Mouse (Mus musculus) cerebellum, postnatal 4 days (tissue): ENCODE measurements around the gene Acap2.

Experiments
- DNase-seq, 2 experiments: peaks; one replicate each; pipeline ENCODE4 v3.0.0; 2022; ENCODE audit warnings: low spot score in 2 of 2, mixed read lengths in 1 of 2

The Acap2 gene

GRCm38 (mm10) chr16:31205187-31205586 lies 4.1 kb upstream of the Acap2 start:
- no peak for DNase-seq

- DNase-seq = no peak
Observed at GRCm38 (mm10) chr16:31204216-31204615, 3.2 kb upstream of the Acap2 start.

GRCm38 (mm10) chr16:31201704-31202103 lies 659 bp upstream of the Acap2 start:
- no peak for DNase-seq

- peak in 1 of 2 experiments; percentile 53 for DNase-seq
Observed at GRCm38 (mm10) chr16:31199926-31200789, 887 bp downstream of the Acap2 start.

- DNase-seq = peak in 1 of 2 experiments; percentile 13
Observed at GRCm38 (mm10) chr16:31199591-31199925, 1.5 kb downstream of the Acap2 start.

- no peak for DNase-seq
Observed at GRCm38 (mm10) chr16:31196971-31197370, 4.1 kb downstream of the Acap2 start.

- DNase-seq = peak in 1 of 2 experiments; percentile 6
Observed at GRCm38 (mm10) chr16:31192526-31192925, 8.5 kb downstream of the Acap2 start.

GRCm38 (mm10) chr16:31191818-31192217 lies 9.2 kb downstream of the Acap2 start:
- no peak for DNase-seq

- DNase-seq = no peak
Observed at GRCm38 (mm10) chr16:31190426-31190825, 10.6 kb downstream of the Acap2 start.

- no peak for DNase-seq
Observed at GRCm38 (mm10) chr16:31189291-31189690, 11.8 kb downstream of the Acap2 start.

GRCm38 (mm10) chr16:31188799-31189198 lies 12.2 kb downstream of the Acap2 start:
- DNase-seq = no peak

- DNase-seq = no peak
Observed at GRCm38 (mm10) chr16:31188270-31188669, 12.8 kb downstream of the Acap2 start.

- DNase-seq = no peak
Observed at GRCm38 (mm10) chr16:31187192-31187591, 13.9 kb downstream of the Acap2 start.

- DNase-seq = no peak
Observed at GRCm38 (mm10) chr16:31185757-31186156, 15.3 kb downstream of the Acap2 start.

GRCm38 (mm10) chr16:31184727-31185126 lies 16.3 kb downstream of the Acap2 start:
- DNase-seq = no peak

- no peak for DNase-seq
Observed at GRCm38 (mm10) chr16:31182576-31182975, 18.5 kb downstream of the Acap2 start.

- DNase-seq = no peak
Observed at GRCm38 (mm10) chr16:31180843-31181242, 20.2 kb downstream of the Acap2 start.

- no peak for DNase-seq
Observed at GRCm38 (mm10) chr16:31179384-31179783, 21.7 kb downstream of the Acap2 start.

GRCm38 (mm10) chr16:31174880-31175638 lies 26.0 kb downstream of the Acap2 start:
- no peak for DNase-seq

GRCm38 (mm10) chr16:31172229-31172628 lies 28.8 kb downstream of the Acap2 start:
- DNase-seq = no peak

GRCm38 (mm10) chr16:31171418-31171817 lies 29.6 kb downstream of the Acap2 start:
- no peak for DNase-seq

GRCm38 (mm10) chr16:31170297-31170696 lies 30.7 kb downstream of the Acap2 start:
- no peak for DNase-seq

GRCm38 (mm10) chr16:31169596-31169995 lies 31.4 kb downstream of the Acap2 start:
- DNase-seq = no peak
